Mouse (Mus musculus) left cerebral cortex, adult 18-20 months (tissue): ENCODE data around the gene Nasp. TPM values are rescaled to one million over a fixed set of nuclear protein-coding genes. Genes with fewer than 3 reads are reported as not detected.

Experiments
- DNase-seq, 2 experiments: peaks; one replicate each; pipeline ENCODE4 v3.0.0; 2021 to 2022; ENCODE audit warnings: low spot score in 2 of 2, mixed read lengths in 1 of 2
- total RNA-seq, 2 experiments: library from RNA; stranded (reverse); gene quantifications; 2 replicates each; pipeline ENCODE4 v1.2.3; 2021

Gene Nasp
- total RNA-seq, 2 experiments from 2014 or later: 24.4 to 30.2 TPM

GRCm38 (mm10) chr4:116642071-116642470, 14.3 kb upstream of the Nasp start:
- no peak for DNase-seq

- no peak for DNase-seq
Observed at GRCm38 (mm10) chr4:116638821-116639220, 11.1 kb upstream of the Nasp start.

GRCm38 (mm10) chr4:116635197-116635596, 7.5 kb upstream of the Nasp start:
- no peak for DNase-seq

- DNase-seq: peak; percentile 79 to 85
Observed at GRCm38 (mm10) chr4:116627359-116627716, 403 bp downstream of the Nasp start.

- peak; percentile 54 to 55 for DNase-seq
Observed at GRCm38 (mm10) chr4:116626658-116627358, 933 bp downstream of the Nasp start.

- no peak for DNase-seq
Observed at GRCm38 (mm10) chr4:116624831-116625230, 2.9 kb downstream of the Nasp start.

GRCm38 (mm10) chr4:116615237-116615636, 12.5 kb downstream of the Nasp start:
- no peak for DNase-seq

- no peak for DNase-seq
Observed at GRCm38 (mm10) chr4:116612621-116613020, 15.1 kb downstream of the Nasp start.

GRCm38 (mm10) chr4:116596978-116597881, 30.5 kb downstream of the Nasp start:
- DNase-seq: peak; percentile 90 to 93

- no peak for DNase-seq
Observed at GRCm38 (mm10) chr4:116596379-116596778, 31.4 kb downstream of the Nasp start, which contains the start of gene Ccdc17. Gene Ccdc17, plus strand, starts transcription at chr4:116596654.

- no peak for DNase-seq
Observed at GRCm38 (mm10) chr4:116595793-116596192, 31.9 kb downstream of the Nasp start.

GRCm38 (mm10) chr4:116558151-116558882, 69.4 kb downstream of the Nasp start:
- no peak for DNase-seq

GRCm38 (mm10) chr4:116557306-116558121, 70.2 kb downstream of the Nasp start, which contains the start of gene Gpbp1l1:
Gene Gpbp1l1, plus strand, starts transcription at chr4:116557658.
- DNase-seq: peak; percentile 98 to 99

GRCm38 (mm10) chr4:116556561-116557305, 71.0 kb downstream of the Nasp start:
- DNase-seq: peak; percentile 94 to 96

GRCm38 (mm10) chr4:116555413-116556300, 72.1 kb downstream of the Nasp start, which contains the start of gene Tmem69:
Gene Tmem69, minus strand, starts transcription at chr4:116555936.
- DNase-seq: peak; percentile 72 to 86

GRCm38 (mm10) chr4:116553035-116553434, 74.7 kb downstream of the Nasp start:
- no peak for DNase-seq
